Mouse (Mus musculus) gastrocnemius, postnatal 4 days (tissue): ENCODE data around the gene Rtkn2. TPM values are rescaled to one million over a fixed set of nuclear protein-coding genes. Genes with fewer than 3 reads are reported as not detected.

Experiments used
- DNase-seq, 2 experiments: peaks; one replicate each; pipeline ENCODE4 v3.0.0; 2021 to 2022; ENCODE audit warnings: low spot score in 2 of 2, mixed read lengths in 2 of 2
- total RNA-seq, 2 experiments: library from RNA; stranded (reverse); gene quantifications; 2 replicates each; pipeline ENCODE4 v1.2.3; 2021

The Rtkn2 gene
- total RNA-seq, 2 experiments from 2014 or later: 3.1 to 3.5 TPM

GRCm38 (mm10) chr10:68038997-68039624 is 59.7 kb downstream of the Rtkn2 start:
- no peak for DNase-seq

- DNase-seq: no peak
Measured at GRCm38 (mm10) chr10:68039641-68040205, 60.4 kb downstream of the Rtkn2 start.

GRCm38 (mm10) chr10:68040394-68040793 is 61.0 kb downstream of the Rtkn2 start:
- DNase-seq: no peak

GRCm38 (mm10) chr10:68043973-68044372 is 64.6 kb downstream of the Rtkn2 start:
- DNase-seq: no peak

- no peak for DNase-seq
Measured at GRCm38 (mm10) chr10:68044864-68045263, 65.5 kb downstream of the Rtkn2 start.

GRCm38 (mm10) chr10:68048641-68049305 is 69.4 kb downstream of the Rtkn2 start:
- no peak for DNase-seq

GRCm38 (mm10) chr10:68050882-68051281 is 71.5 kb downstream of the Rtkn2 start:
- DNase-seq: no peak

- no peak for DNase-seq
Measured at GRCm38 (mm10) chr10:68051316-68051933, 72.1 kb downstream of the Rtkn2 start.

- DNase-seq: no peak
Measured at GRCm38 (mm10) chr10:68052307-68052706, 72.9 kb downstream of the Rtkn2 start.

GRCm38 (mm10) chr10:68054131-68054530 is 74.8 kb downstream of the Rtkn2 start:
- DNase-seq: no peak

GRCm38 (mm10) chr10:68054706-68055105 is 75.3 kb downstream of the Rtkn2 start:
- DNase-seq: no peak

GRCm38 (mm10) chr10:68057841-68058240 is 78.5 kb downstream of the Rtkn2 start:
- DNase-seq: no peak

- no peak for DNase-seq
Measured at GRCm38 (mm10) chr10:68058378-68058777, 79.0 kb downstream of the Rtkn2 start.

- DNase-seq: peak in 1 of 2 experiments; percentile 56
Measured at GRCm38 (mm10) chr10:68060590-68061248, 81.3 kb downstream of the Rtkn2 start.

- no peak for DNase-seq
Measured at GRCm38 (mm10) chr10:68061249-68061615, 81.9 kb downstream of the Rtkn2 start.

- DNase-seq: no peak
Measured at GRCm38 (mm10) chr10:68063806-68064545, 84.6 kb downstream of the Rtkn2 start.

- no peak for DNase-seq
Measured at GRCm38 (mm10) chr10:68064571-68064970, 85.2 kb downstream of the Rtkn2 start.

- no peak for DNase-seq
Measured at GRCm38 (mm10) chr10:68066173-68066572, 86.8 kb downstream of the Rtkn2 start.

GRCm38 (mm10) chr10:68067961-68068360 is 88.6 kb downstream of the Rtkn2 start:
- DNase-seq: no peak

GRCm38 (mm10) chr10:68068426-68068825 is 89.1 kb downstream of the Rtkn2 start:
- no peak for DNase-seq

- no peak for DNase-seq
Measured at GRCm38 (mm10) chr10:68071041-68071440, 91.7 kb downstream of the Rtkn2 start.
